Mouse (Mus musculus) midbrain, embryonic 11.5 days (tissue): ENCODE data around the gene Smim27. TPM values are rescaled to one million over a fixed set of nuclear protein-coding genes. Genes with fewer than 3 reads are reported as not detected.

Source experiments
- ATAC-seq: fragments of 200-750 bp; cut with Nextera tagmentation; 2 replicates; pipeline ENCODE4 v1.8.0; 2017; ENCODE audit warnings: moderate TSS enrichment, moderate library complexity; ENCODE audit not compliant: low FRiP score
- DNase-seq: peaks from one replicate; pipeline ENCODE4 v3.0.0; 2015; ENCODE audit warnings: low spot score; ENCODE audit errors: missing footprints
- H3K27ac ChIP-seq: fragments of 300-500 bp; sonication (generic); 2 replicates; pipeline ENCODE4 v1.5.1; 2014; ENCODE audit warnings: low read depth, low read length
- H3K27me3 ChIP-seq: fragments of 300-500 bp; sonication (generic); 2 replicates; pipeline ENCODE4 v1.6.1; 2014; ENCODE audit warnings: mild to moderate bottlenecking, low read length, moderate library complexity, mixed read lengths; ENCODE audit not compliant: control insufficient read depth, insufficient read depth
- H3K36me3 ChIP-seq: fragments of 300-500 bp; sonication (generic); 2 replicates; pipeline ENCODE4 v1.6.1; 2014; ENCODE audit warnings: mild to moderate bottlenecking, low read length, moderate library complexity, mixed read lengths; ENCODE audit not compliant: control insufficient read depth, insufficient read depth
- H3K4me1 ChIP-seq: fragments of 300-500 bp; sonication (generic); 2 replicates; pipeline ENCODE4 v1.6.1; 2014; ENCODE audit warnings: low read length; ENCODE audit not compliant: control insufficient read depth, insufficient read depth
- H3K4me2 ChIP-seq: fragments of 300-500 bp; sonication (generic); 2 replicates; pipeline ENCODE4 v1.6.1; 2014; ENCODE audit warnings: mild to moderate bottlenecking, moderate library complexity
- H3K4me3 ChIP-seq: fragments of 300-500 bp; sonication (generic); 2 replicates; pipeline ENCODE4 v1.5.1; 2014; ENCODE audit warnings: low read depth, low read length
- H3K9ac ChIP-seq: fragments of 300-500 bp; sonication (generic); 2 replicates; pipeline ENCODE4 v1.6.1; 2014; ENCODE audit warnings: low read length
- H3K9me3 ChIP-seq: fragments of 300-500 bp; sonication (generic); 2 replicates; pipeline ENCODE4 v1.6.1; 2016; ENCODE audit warnings: low read length; ENCODE audit not compliant: control insufficient read depth
- WGBS: fragments of 180-500 bp; shearing (Covaris S2); extraction: QIAGEN DNeasy Blood & Tissue Kit; methylation state at CpG from one replicate; pipeline ENCODE4 v1.1.7; 2014; 5-methylcytosine and 5-hydroxymethylcytosine counted together
- polyA plus RNA-seq: library from polyadenylated mRNA; unstranded; fragments of >200 nt; fragmentation: Nextera tagmentation; extraction: Ambion mirVana; gene quantifications from 2 replicates; pipeline ENCODE4 v1.2.1, GENCODE M21; 2014

Smim27 gene
- polyA plus RNA-seq, 1 experiment from 2014 or later = 38.0 TPM

DNA sequence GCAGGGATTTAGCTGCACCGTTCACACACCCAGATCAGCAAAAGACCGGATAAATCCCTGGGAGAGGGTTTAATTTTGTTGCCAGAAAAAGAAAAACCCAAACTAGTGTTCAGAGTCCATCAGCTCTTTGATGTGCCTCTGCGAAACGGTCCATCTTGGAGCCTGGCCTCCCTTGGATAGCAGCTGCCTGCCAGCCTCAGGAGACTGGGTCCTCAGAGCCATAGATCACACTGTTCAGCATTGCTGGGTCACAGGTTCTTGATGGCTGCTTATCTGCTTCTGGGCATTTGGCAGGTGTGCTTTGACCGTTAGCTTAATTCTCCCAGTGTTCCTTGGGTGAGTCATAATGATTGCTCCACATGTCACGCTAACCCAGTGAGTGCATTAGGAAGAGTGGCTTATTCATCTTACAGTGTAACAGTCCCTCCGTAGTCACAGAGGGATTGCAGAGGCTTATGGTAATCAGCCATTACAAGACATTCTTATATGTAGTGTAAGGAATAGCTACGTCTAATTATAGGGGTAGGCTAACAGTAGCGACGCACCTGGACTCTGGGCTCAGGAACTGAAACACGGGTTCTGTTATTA, 41.5 kb downstream of the Smim27 start:
- no peaks in the 10 kb centered on the region for H3K36me3 ChIP-seq
- no peak overlapping the region for H3K4me3 ChIP-seq
- H3K4me2 ChIP-seq = no peak overlapping the region
- H3K27ac ChIP-seq = no peak overlapping the region
- WGBS = 79% methylated on average over 11 of the region's 11 CpGs
- no peaks in the 10 kb centered on the region for H3K9me3 ChIP-seq
- H3K9ac ChIP-seq = no peak overlapping the region
- H3K27me3 ChIP-seq = no peaks in the 10 kb centered on the region
- H3K4me1 ChIP-seq = no peaks in the 10 kb centered on the region
- ATAC-seq (no peak), DNase-seq (no peak)

- Histone ChIP-seq H3K4me3 (no peak overlapping the region), H3K9ac (no peak overlapping the region), H3K4me1 (no peaks in the 10 kb centered on the region), H3K27me3 (no peaks in the 10 kb centered on the region), H3K27ac (no peak overlapping the region), H3K9me3 (no peaks in the 10 kb centered on the region), H3K36me3 (no peaks in the 10 kb centered on the region), H3K4me2 (no peak overlapping the region)
- DNase-seq = no peak
- no peak for ATAC-seq
- WGBS = 81% methylated on average over 1 of the region's 1 CpGs
These were observed 42.8 kb downstream of the Smim27 start for GRCm38 (mm10) chr4:40312213-40312612.

- Histone ChIP-seq H3K4me2 (no peak overlapping the region), H3K27me3 (no peaks in the 10 kb centered on the region), H3K9ac (no peak overlapping the region), H3K27ac (no peak overlapping the region), H3K36me3 (no peaks in the 10 kb centered on the region), H3K4me3 (no peak overlapping the region), H3K4me1 (no peaks in the 10 kb centered on the region), H3K9me3 (no peaks in the 10 kb centered on the region)
- no peak for ATAC-seq
- DNase-seq = no peak
- 76% methylated on average over 6 of the region's 6 CpGs for WGBS
These were observed 43.6 kb downstream of the Smim27 start for GRCm38 (mm10) chr4:40313026-40313425.

DNA sequence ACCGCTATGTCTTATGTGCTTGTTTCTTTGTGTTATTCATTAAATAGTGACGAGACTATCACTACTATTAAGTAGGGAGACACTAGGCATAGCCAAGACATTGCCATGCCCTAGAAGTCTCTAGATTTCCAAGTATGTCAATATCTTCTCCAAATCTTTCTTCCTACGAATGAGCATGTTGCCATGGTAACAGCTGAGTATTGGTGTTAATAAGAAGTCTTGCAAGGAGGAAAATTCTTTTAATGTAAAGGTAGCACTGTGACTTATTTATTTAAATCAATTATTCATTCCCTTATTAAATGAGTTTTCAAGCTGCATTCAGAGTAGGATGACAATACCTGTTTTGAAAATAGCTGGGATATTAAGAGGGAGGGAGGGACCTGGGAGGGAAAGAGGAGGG, 48.0 kb downstream of the Smim27 start:
- Histone ChIP-seq H3K4me2 (no peak overlapping the region), H3K27me3 (no peaks in the 10 kb centered on the region), H3K36me3 (no peaks in the 10 kb centered on the region), H3K9me3 (no peaks in the 10 kb centered on the region), H3K9ac (no peak overlapping the region), H3K4me1 (no peaks in the 10 kb centered on the region), H3K4me3 (no peak overlapping the region), H3K27ac (no peak overlapping the region)
- no peak for DNase-seq
- WGBS = 76% methylated on average over 3 of the region's 3 CpGs
- no peak for ATAC-seq

Other genes with a start within 250 kb of the Smim27 start
- 59.1 and 66.9 TPM in 2 replicates for gene Aco1, start 126.5 kb upstream of the Smim27 start, polyA plus RNA-seq
- gene Ddx58, start 29.8 kb upstream of the Smim27 start, polyA plus RNA-seq = 2.1 and 3.0 TPM in 2 replicates
- gene Topors, start 271 bp downstream of the Smim27 start, polyA plus RNA-seq = 48.9 and 52.3 TPM in 2 replicates
- gene Ndufb6, start 9.8 kb downstream of the Smim27 start, polyA plus RNA-seq = 280 and 289 TPM in 2 replicates
- gene Tmem215, start 202.6 kb downstream of the Smim27 start, polyA plus RNA-seq = 0.20 and 0.57 TPM in 2 replicates